ENCODE assay signal across 8 mouse cellular contexts in the genomic region with DNA sequence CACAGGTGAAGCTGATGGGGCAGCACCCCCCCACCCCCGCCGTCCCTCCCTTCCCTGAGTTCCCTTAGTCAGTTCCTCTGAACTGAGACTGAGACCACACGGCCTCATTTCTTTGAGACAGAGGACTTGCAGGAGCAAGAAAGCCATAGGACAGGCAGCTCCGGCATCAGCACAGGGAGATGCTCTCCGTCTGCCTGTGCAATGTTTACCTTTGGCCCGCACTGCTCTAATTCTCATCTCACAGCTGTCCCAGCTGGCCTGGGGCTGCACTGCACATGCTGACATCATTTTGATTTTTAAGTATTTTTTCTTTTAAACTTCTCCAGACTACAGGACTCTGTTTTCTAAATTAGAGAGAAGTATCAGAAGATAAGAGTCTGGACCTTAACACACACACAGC. TPM values are rescaled to one million over a fixed set of nuclear protein-coding genes. Genes with fewer than 3 reads are reported as not detected.
A peak's percentile ranks its signal among the peaks of the same experiment; 100 is the strongest.
DNase-seq lines count a peak whose midpoint lies in the region; ATAC-seq and TF ChIP-seq lines count a peak whose summit lies in the region.

No protein-coding gene starts in this region.

- no peak for DNase-seq in kidney, adult 18-20 months
- DNase-seq in limb, embryonic 11.5 days (ENCODE audit: low spot score): no peak
- DNase-seq in gastrocnemius, adult 8-10 months (ENCODE audit: low spot score in 2 of 2): no peak
- DNase-seq in cerebellum, adult 2 months: no peak
- DNase-seq in cerebellum, adult 11-12 months: no peak

- peak overlapping the region; percentile 42 for H3K9ac ChIP-seq in kidney, embryonic 16.5 days (replicated peaks; ENCODE audit: low read length)
- H3K9ac ChIP-seq in embryonic facial prominence, embryonic 13.5 days: peak overlapping the region; percentile 53
- peak overlapping the region; percentile 43 for H3K9ac ChIP-seq in limb, embryonic 11.5 days (ENCODE audit: low read length)
- 0 out of 2 replicates have a peak overlapping the region, but pooled peaks have one; percentile 8 for H3K9ac ChIP-seq in neural tube, embryonic 15.5 days (replicated peaks)

- no peak for ATAC-seq in kidney, embryonic 16.5 days (ENCODE audit: low FRiP score, low TSS enrichment)
- no peak for ATAC-seq in embryonic facial prominence, embryonic 13.5 days (ENCODE audit: insufficient number of reproducible peaks, insufficient read depth, low FRiP score, low TSS enrichment, low read depth)
- no peak for ATAC-seq in limb, embryonic 11.5 days (ENCODE audit: insufficient number of reproducible peaks, low FRiP score, low TSS enrichment, low read depth)
- ATAC-seq in neural tube, embryonic 15.5 days (ENCODE audit: low FRiP score): no peak

- peaks cover 38% of the 10 kb centered on the region for H3K36me3 ChIP-seq in kidney, embryonic 16.5 days (ENCODE audit: insufficient read depth, low read length)
- peaks cover 43% of the 10 kb centered on the region for H3K36me3 ChIP-seq in embryonic facial prominence, embryonic 13.5 days
- H3K36me3 ChIP-seq in limb, embryonic 11.5 days (ENCODE audit: control insufficient read depth, insufficient read depth, low read length): peaks cover 31% of the 10 kb centered on the region; the same call in 1 of the 2 replicates
- H3K36me3 ChIP-seq in neural tube, embryonic 15.5 days: peaks cover 25% of the 10 kb centered on the region

- H3K9me3 ChIP-seq in kidney, embryonic 16.5 days (ENCODE audit: low read length): no peaks in the 10 kb centered on the region
- H3K9me3 ChIP-seq in embryonic facial prominence, embryonic 13.5 days: no peaks in the 10 kb centered on the region
- H3K9me3 ChIP-seq in limb, embryonic 11.5 days (ENCODE audit: control insufficient read depth, low read length): no peaks in the 10 kb centered on the region
- no peaks in the 10 kb centered on the region for H3K9me3 ChIP-seq in neural tube, embryonic 15.5 days (replicated peaks)

- peak overlapping the region; percentile 66 for H3K4me2 ChIP-seq in kidney, embryonic 16.5 days (replicated peaks; ENCODE audit: low read depth, low read length)
- peak overlapping the region; percentile 95 for H3K4me2 ChIP-seq in embryonic facial prominence, embryonic 13.5 days
- peak overlapping the region; percentile 56 for H3K4me2 ChIP-seq in limb, embryonic 11.5 days (ENCODE audit: low read depth, severe bottlenecking)
- H3K4me2 ChIP-seq in neural tube, embryonic 15.5 days: peak overlapping the region; percentile 43

- no peaks in the 10 kb centered on the region for H3K27me3 ChIP-seq in kidney, embryonic 16.5 days (ENCODE audit: insufficient read depth, low read length)
- no peaks in the 10 kb centered on the region for H3K27me3 ChIP-seq in embryonic facial prominence, embryonic 13.5 days
- no peaks in the 10 kb centered on the region for H3K27me3 ChIP-seq in limb, embryonic 11.5 days (ENCODE audit: control insufficient read depth, insufficient read depth, low read length)
- no peaks in the 10 kb centered on the region for H3K27me3 ChIP-seq in neural tube, embryonic 15.5 days (replicated peaks)
- no peaks in the 10 kb centered on the region for H3K27me3 ChIP-seq in cerebellum, adult 2 months (ENCODE audit: control insufficient read depth, insufficient read depth, low read length)

- peaks cover 31% of the 10 kb centered on the region for H3K4me1 ChIP-seq in kidney, embryonic 16.5 days (ENCODE audit: insufficient read depth, low read length)
- peaks cover 14% of the 10 kb centered on the region for H3K4me1 ChIP-seq in embryonic facial prominence, embryonic 13.5 days
- H3K4me1 ChIP-seq in limb, embryonic 11.5 days (ENCODE audit: control insufficient read depth, insufficient read depth, low read length): 0 out of 2 replicates have a peak, but pooled peaks cover 7% of the 10 kb centered on the region
- peaks cover 27% of the 10 kb centered on the region for H3K4me1 ChIP-seq in neural tube, embryonic 15.5 days
- no peaks in the 10 kb centered on the region; the same call in none of the 2 replicates for H3K4me1 ChIP-seq in cerebellum, adult 2 months (ENCODE audit: control insufficient read depth, insufficient read depth, low read length)

- peak overlapping the region; percentile 86 for H3K4me3 ChIP-seq in kidney, embryonic 16.5 days (ENCODE audit: low read length)
- peak overlapping the region; percentile 87 for H3K4me3 ChIP-seq in embryonic facial prominence, embryonic 13.5 days
- peak overlapping the region; percentile 75 for H3K4me3 ChIP-seq in limb, embryonic 11.5 days (ENCODE audit: low read depth, low read length)
- 0 out of 2 replicates have a peak overlapping the region, but pooled peaks have one; percentile 5 for H3K4me3 ChIP-seq in neural tube, embryonic 15.5 days (replicated peaks)
- no peak overlapping the region for H3K4me3 ChIP-seq in cerebellum, adult 2 months (replicated peaks; ENCODE audit: insufficient read depth, low read depth, low read length)

- WGBS in kidney, embryonic 16.5 days: 18% methylated on average over 6 of the region's 6 CpGs
- 23% methylated on average over 6 of the region's 6 CpGs for WGBS in embryonic facial prominence, embryonic 13.5 days
- 50% methylated on average over 6 of the region's 6 CpGs for WGBS in limb, embryonic 11.5 days
- WGBS in neural tube, embryonic 15.5 days: 42% methylated on average over 6 of the region's 6 CpGs
- 21% methylated on average over 6 of the region's 6 CpGs for WGBS in cerebellum, adult 2 months

- no peak overlapping the region for H3K27ac ChIP-seq in kidney, embryonic 16.5 days (ENCODE audit: low read length)
- no peak overlapping the region for H3K27ac ChIP-seq in embryonic facial prominence, embryonic 13.5 days
- H3K27ac ChIP-seq in limb, embryonic 11.5 days (replicated peaks; ENCODE audit: low read depth, low read length): no peak overlapping the region
- no peak overlapping the region for H3K27ac ChIP-seq in neural tube, embryonic 15.5 days (replicated peaks)
- H3K27ac ChIP-seq in cerebellum, adult 2 months (ENCODE audit: insufficient read depth, low read length): no peak overlapping the region

- TF ChIP-seq CTCF in cerebellum, adult 2 months (IDR thresholded peaks at IDR 0.05; ENCODE audit: borderline replicate concordance, insufficient read depth, low read depth, low read length): no peak

- TF ChIP-seq POLR2A in cerebellum, adult 2 months (IDR thresholded peaks at IDR 0.05; ENCODE audit: borderline replicate concordance, insufficient read depth, low read length): no peak

RNA-seq across cellular contexts. Expression of a gene that starts 2.5 kb away (rescaled TPM):
- 73.7 and 79.4 TPM in 2 replicates for polyA plus RNA-seq in kidney, embryonic 16.5 days (2015; fragmentation: Nextera tagmentation; extraction: Ambion mirVana)
- polyA plus RNA-seq in embryonic facial prominence, embryonic 13.5 days (2015; fragmentation: Nextera tagmentation; extraction: Ambion mirVana): 75.8 and 76.6 TPM in 2 replicates
- polyA plus RNA-seq in limb, embryonic 11.5 days (2014; fragmentation: Nextera tagmentation; extraction: Ambion mirVana): 100 and 107 TPM in 2 replicates
- polyA plus RNA-seq in neural tube, embryonic 15.5 days (2015; fragmentation: Nextera tagmentation; extraction: Ambion mirVana): 12.0 and 21.9 TPM in 2 replicates
- total RNA-seq in gastrocnemius, adult 8-10 months (2022): under 1 TPM; 0.17 to 0.85 (median 0.34) TPM
- polyA plus RNA-seq in cerebellum, adult 2 months (2012; rRNA removed): 3.8 and 5.0 TPM in 2 replicates

RNA-seq across cellular contexts. Expression of a gene that starts 20.8 kb away (rescaled TPM):
- polyA plus RNA-seq in kidney, embryonic 16.5 days (2015; fragmentation: Nextera tagmentation; extraction: Ambion mirVana): 13.5 and 14.2 TPM in 2 replicates
- polyA plus RNA-seq in embryonic facial prominence, embryonic 13.5 days (2015; fragmentation: Nextera tagmentation; extraction: Ambion mirVana): 17.5 and 18.0 TPM in 2 replicates
- 13.3 and 16.4 TPM in 2 replicates for polyA plus RNA-seq in limb, embryonic 11.5 days (2014; fragmentation: Nextera tagmentation; extraction: Ambion mirVana)
- 12.1 and 12.3 TPM in 2 replicates for polyA plus RNA-seq in neural tube, embryonic 15.5 days (2015; fragmentation: Nextera tagmentation; extraction: Ambion mirVana)
- total RNA-seq in gastrocnemius, adult 8-10 months (2022): 1 to 10 TPM; 3.6 to 4.7 (median 4.5) TPM
- 5.8 and 7.0 TPM in 2 replicates for polyA plus RNA-seq in cerebellum, adult 2 months (2012; rRNA removed)

Comparison
In these comparisons a context has a peak if more than half of its experiments do, and no peak if none do; other contexts are left out.
1. H3K4me2 ChIP-seq: peak in every context shown above with its lines; median percentile 95 in embryonic facial prominence, embryonic 13.5 days; 66 in kidney, embryonic 16.5 days; 56 in limb, embryonic 11.5 days; 43 in neural tube, embryonic 15.5 days.